Mouse (Mus musculus): ENCODE measurements around the gene Arhgef3. TPM values are rescaled to one million over a fixed set of nuclear protein-coding genes. Genes with fewer than 3 reads are reported as not detected.

Arhgef3 gene
- polyA plus RNA-seq, 1 experiment from 2014 or later, result 6.6 TPM

DNA sequence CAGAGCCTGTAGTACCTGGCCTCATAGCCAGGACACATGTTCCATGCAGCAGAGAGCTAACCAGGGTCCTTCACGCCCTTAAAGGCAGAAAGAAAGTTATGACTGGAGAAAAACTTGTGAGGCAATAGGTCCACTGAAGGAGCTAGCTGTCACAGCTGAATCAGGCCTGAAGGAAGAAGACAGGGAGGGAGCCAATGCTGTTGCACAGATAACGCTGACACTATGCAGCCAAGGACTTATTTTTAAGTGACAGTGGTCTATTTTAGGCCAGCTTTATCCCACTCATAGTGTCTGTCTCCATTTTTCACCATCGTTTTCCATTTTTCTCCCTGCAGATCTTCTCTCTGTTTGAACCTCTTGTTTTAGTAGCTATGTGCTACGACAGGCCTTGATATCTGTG, 207.3 kb downstream of the Arhgef3 start:
- ATAC-seq (ENCODE audit: insufficient read depth), result no peak
- 59% methylated on average over 4 of the region's 4 CpGs for WGBS (ENCODE audit: insufficient replicate concordance)
- Histone ChIP-seq H3K9me3 (replicated peaks) (no peaks in the 10 kb centered on the region), H3K4me3 (replicated peaks) (no peak overlapping the region), H3K4me2 (no peak overlapping the region), H3K36me3 (replicated peaks) (no peaks in the 10 kb centered on the region), H3K9ac (no peak overlapping the region), H3K4me1 (replicated peaks) (no peaks in the 10 kb centered on the region), H3K27me3 (no peaks in the 10 kb centered on the region), H3K27ac (replicated peaks) (no peak overlapping the region)

DNA sequence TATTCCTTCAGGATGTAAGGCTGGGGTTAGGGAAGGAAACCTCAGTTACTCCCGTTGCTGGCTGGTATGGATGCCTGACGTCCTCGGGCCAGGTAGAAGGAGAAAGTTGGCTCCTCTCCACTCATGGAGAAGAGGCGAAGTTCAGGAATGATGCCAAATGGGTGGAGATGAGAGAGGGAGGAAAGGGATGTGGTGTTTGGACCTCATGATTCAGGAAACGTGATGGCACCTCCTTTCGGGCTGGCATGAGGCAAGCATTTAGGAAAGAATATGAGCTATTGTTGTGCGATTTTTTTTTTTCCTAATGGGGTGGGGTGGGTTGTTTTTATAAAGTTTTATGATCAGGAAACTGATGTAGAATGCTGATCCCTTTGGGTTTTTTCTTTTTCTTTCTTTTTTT, 210.0 kb downstream of the Arhgef3 start:
- no peak overlapping the region for H3K9ac ChIP-seq
- no peak for ATAC-seq (ENCODE audit: insufficient read depth)
- H3K9me3 ChIP-seq (replicated peaks), result no peaks in the 10 kb centered on the region
- no peaks in the 10 kb centered on the region for H3K4me1 ChIP-seq (replicated peaks)
- 57% methylated on average over 7 of the region's 7 CpGs for WGBS (ENCODE audit: insufficient replicate concordance)
- no peak overlapping the region for H3K4me3 ChIP-seq (replicated peaks)
- no peaks in the 10 kb centered on the region for H3K27me3 ChIP-seq
- no peak overlapping the region for H3K27ac ChIP-seq (replicated peaks)
- no peaks in the 10 kb centered on the region for H3K36me3 ChIP-seq (replicated peaks)
- H3K4me2 ChIP-seq, result no peak overlapping the region

DNA sequence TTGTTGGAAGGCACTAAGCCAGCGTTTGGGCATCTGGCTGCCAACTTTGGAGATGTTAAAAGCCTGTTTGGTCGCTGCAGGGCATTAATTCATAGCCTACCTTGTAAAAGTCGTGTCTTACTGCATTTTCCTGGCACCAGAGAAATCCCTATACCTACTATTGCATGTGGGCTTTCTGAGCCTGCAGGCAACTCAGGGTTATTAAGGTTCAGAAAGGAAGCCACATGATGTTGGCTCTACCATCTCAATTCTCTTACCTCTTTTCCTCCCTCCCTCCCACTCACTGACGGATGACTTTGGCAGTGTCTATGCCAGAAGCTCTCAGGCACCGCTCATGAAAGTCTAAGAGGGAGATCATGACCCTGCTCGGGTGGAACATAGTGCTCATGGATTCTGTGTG, 210.8 kb downstream of the Arhgef3 start:
- Histone ChIP-seq H3K9me3 (replicated peaks) (no peaks in the 10 kb centered on the region), H3K9ac (no peak overlapping the region), H3K4me2 (no peak overlapping the region), H3K36me3 (replicated peaks) (no peaks in the 10 kb centered on the region), H3K27me3 (no peaks in the 10 kb centered on the region), H3K27ac (replicated peaks) (no peak overlapping the region), H3K4me1 (replicated peaks) (no peaks in the 10 kb centered on the region), H3K4me3 (replicated peaks) (no peak overlapping the region)
- 59% methylated on average over 6 of the region's 6 CpGs for WGBS (ENCODE audit: insufficient replicate concordance)
- ATAC-seq (ENCODE audit: insufficient read depth), result no peak

DNA sequence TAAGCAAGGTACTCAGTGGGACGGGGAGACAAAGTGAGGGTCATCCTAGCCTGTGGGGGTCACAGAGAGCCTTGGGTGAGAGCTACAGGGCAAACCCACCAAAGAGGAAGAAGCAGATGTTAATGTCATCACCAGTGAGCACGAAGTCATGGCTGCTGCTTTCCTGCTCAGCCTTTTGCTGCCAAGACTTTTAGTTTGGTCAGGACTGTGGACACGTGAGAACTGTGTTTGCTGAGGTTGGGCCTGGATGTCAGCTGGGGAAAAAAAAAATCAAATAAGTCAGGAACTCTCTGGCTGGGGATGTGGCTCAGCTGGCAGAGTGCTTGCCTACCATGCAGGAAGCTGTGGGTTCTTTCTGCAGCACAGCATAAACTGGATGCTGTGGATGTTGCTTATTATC, 213.2 kb downstream of the Arhgef3 start:
- no peak overlapping the region for H3K27ac ChIP-seq (replicated peaks)
- no peaks in the 10 kb centered on the region for H3K27me3 ChIP-seq
- ATAC-seq (ENCODE audit: insufficient read depth), result no peak
- no peak overlapping the region for H3K4me3 ChIP-seq (replicated peaks)
- H3K9ac ChIP-seq, result no peak overlapping the region
- no peaks in the 10 kb centered on the region for H3K4me1 ChIP-seq (replicated peaks)
- no peaks in the 10 kb centered on the region for H3K36me3 ChIP-seq (replicated peaks)
- no peaks in the 10 kb centered on the region for H3K9me3 ChIP-seq (replicated peaks)
- H3K4me2 ChIP-seq, result no peak overlapping the region
- WGBS (ENCODE audit: insufficient replicate concordance), result 28% methylated on average over 3 of the region's 3 CpGs

DNA sequence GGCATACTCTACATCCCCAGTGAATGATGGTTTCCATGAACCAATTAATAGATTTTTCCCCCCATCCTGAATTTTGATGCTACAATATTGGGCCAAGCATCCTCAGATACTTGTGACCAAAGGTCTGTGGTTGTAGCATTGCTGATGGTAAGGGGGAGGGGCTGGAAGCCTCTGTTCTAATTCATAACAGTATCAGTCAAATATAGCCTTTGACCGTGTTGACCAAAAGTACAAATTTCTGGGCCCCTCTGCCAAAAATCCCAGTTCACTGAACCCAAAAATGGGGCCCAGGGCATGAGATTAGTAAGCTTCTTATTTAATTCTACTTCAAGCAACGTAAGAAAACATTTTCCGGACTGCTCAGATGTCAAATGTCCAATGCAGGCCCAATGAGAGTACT, 214.3 kb downstream of the Arhgef3 start:
- 66% methylated on average over 3 of the region's 3 CpGs for WGBS (ENCODE audit: insufficient replicate concordance)
- no peaks in the 10 kb centered on the region for H3K4me1 ChIP-seq (replicated peaks)
- no peak overlapping the region for H3K9ac ChIP-seq
- H3K36me3 ChIP-seq (replicated peaks), result no peaks in the 10 kb centered on the region
- no peak overlapping the region for H3K4me2 ChIP-seq
- no peaks in the 10 kb centered on the region for H3K27me3 ChIP-seq
- ATAC-seq (ENCODE audit: insufficient read depth), result no peak
- H3K4me3 ChIP-seq (replicated peaks), result no peak overlapping the region
- no peaks in the 10 kb centered on the region for H3K9me3 ChIP-seq (replicated peaks)
- no peak overlapping the region for H3K27ac ChIP-seq (replicated peaks)

DNA sequence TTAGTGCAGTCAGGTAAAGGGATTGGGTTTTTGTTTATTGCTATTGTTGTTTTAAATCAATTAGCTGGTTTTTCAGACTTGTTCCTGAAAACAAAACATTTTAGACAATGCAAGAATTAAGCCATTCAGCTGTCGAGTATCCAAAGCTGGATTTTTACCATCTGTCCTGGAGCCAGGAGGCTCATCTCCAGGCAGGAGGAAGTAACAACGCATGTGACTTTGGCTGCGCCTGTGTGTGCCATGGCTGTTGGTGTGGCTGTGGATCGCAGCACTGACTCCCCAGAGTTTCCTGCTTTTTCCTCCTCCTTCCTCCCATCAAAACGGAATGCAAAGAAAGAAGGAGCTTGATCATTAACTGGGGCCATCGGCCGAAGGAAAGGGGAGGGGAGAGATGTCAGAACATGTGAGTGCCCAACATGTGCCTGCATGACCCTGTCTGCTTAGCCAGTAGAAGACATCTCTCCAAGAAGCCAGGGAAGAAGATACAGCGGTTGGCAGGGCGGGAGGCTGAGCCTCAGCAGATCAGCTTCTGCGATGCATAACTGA, 216.9 kb downstream of the Arhgef3 start:
- no peaks in the 10 kb centered on the region for H3K36me3 ChIP-seq (replicated peaks)
- no peak overlapping the region for H3K9ac ChIP-seq
- H3K4me1 ChIP-seq (replicated peaks), result peaks cover 14% of the 10 kb centered on the region
- no peak overlapping the region for H3K27ac ChIP-seq (replicated peaks)
- H3K4me3 ChIP-seq (replicated peaks), result no peak overlapping the region
- 61% methylated on average over 10 of the region's 10 CpGs for WGBS (ENCODE audit: insufficient replicate concordance)
- ATAC-seq (ENCODE audit: insufficient read depth), result no peak
- peaks cover 17% of the 10 kb centered on the region for H3K27me3 ChIP-seq
- no peaks in the 10 kb centered on the region for H3K9me3 ChIP-seq (replicated peaks)
- no peak overlapping the region for H3K4me2 ChIP-seq

DNA sequence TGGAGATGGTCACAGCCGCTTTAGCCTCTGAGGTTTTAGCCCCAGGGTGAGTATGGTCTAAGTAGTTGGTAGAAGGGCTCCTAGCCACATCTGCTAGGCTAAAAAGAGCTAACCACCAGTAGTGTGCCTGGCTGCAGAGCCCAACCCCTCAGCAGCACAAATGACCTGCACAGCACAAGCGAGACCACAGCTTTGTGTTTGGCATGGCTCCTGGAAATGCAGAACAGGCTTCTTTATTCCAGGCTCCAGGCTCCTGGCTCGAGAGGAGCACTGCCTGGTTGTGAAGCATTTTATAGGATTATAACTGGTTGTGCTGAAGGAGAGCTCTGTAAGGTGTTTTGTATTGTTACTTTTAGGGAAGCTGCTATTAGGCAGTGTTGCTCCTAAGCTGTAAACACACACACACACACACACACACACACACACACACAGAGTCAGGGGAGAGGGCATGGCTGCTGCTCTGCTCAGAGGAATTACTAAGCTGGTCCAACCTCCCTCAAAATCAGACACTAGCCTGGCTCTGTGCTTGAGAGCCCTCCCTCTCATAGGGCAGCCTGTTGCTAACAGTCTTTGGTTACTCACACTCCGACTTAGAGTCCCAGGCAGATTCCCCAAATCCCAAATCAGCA, 217.8 kb downstream of the Arhgef3 start:
- H3K27me3 ChIP-seq, result peaks cover 22% of the 10 kb centered on the region
- no peak overlapping the region for H3K4me3 ChIP-seq (replicated peaks)
- ATAC-seq (ENCODE audit: insufficient read depth), result no peak
- H3K4me2 ChIP-seq, result no peak overlapping the region
- peaks cover 23% of the 10 kb centered on the region for H3K4me1 ChIP-seq (replicated peaks)
- no peak overlapping the region for H3K27ac ChIP-seq (replicated peaks)
- H3K9ac ChIP-seq, result no peak overlapping the region
- H3K9me3 ChIP-seq (replicated peaks), result no peaks in the 10 kb centered on the region
- 49% methylated on average over 4 of the region's 4 CpGs for WGBS (ENCODE audit: insufficient replicate concordance)
- no peaks in the 10 kb centered on the region for H3K36me3 ChIP-seq (replicated peaks)

DNA sequence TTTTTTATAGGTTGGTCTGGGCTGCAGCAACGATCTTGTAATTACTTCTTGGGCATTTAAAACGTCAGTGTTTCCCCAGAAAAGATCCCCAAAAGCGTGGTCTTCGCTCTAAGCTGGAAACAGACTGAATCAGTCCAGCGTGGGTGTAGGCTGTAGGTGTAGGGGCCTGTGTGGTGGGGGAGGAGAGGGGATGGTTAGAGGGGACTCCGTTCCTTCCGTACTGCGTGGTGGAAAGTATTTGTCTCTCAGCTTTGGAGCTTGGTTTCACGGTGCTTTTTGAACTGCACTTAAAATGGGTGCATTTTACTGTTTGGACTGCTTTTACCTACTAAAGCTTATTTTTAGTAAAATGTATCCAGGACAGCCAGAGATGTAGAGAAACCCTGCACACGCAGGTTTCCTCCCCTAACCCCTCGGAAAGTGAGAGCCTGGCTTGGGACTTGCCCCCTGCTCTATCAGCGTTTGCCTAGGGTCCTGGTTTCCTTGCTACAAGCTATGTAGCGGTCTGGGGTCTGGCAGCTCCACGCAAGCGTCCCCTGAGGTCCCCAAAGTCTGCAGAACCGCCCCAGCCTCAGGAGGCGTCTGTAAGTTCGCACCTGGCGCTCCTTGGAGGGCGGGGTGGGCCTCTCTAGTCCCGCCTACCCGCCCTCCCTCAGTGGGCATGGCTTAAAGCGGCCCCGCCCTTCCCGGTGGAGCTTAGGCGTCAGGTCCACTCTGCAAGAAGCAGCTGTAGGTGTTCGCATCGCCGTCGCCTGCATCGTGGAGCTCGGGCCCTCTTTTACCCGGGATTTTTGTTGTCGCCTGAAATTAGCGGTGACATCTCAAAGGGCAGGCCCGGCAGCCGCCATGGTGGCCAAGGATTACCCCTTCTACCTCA, 220.9 kb downstream of the Arhgef3 start:
- Histone ChIP-seq H3K27me3 (peaks cover 24% of the 10 kb centered on the region), H3K4me2 (peak overlapping the region; percentile 82), H3K4me1 (replicated peaks) (peaks cover 25% of the 10 kb centered on the region), H3K27ac (replicated peaks) (peak overlapping the region; percentile 51; the same call in 1 of the 2 replicates), H3K9me3 (replicated peaks) (no peaks in the 10 kb centered on the region), H3K36me3 (replicated peaks) (no peaks in the 10 kb centered on the region), H3K9ac (peak overlapping the region; percentile 58), H3K4me3 (replicated peaks) (peak overlapping the region; percentile 62)
- ATAC-seq (ENCODE audit: insufficient read depth), result peak; percentile 88
- 2% methylated on average over 37 of the region's 37 CpGs for WGBS (ENCODE audit: insufficient replicate concordance)

DNA sequence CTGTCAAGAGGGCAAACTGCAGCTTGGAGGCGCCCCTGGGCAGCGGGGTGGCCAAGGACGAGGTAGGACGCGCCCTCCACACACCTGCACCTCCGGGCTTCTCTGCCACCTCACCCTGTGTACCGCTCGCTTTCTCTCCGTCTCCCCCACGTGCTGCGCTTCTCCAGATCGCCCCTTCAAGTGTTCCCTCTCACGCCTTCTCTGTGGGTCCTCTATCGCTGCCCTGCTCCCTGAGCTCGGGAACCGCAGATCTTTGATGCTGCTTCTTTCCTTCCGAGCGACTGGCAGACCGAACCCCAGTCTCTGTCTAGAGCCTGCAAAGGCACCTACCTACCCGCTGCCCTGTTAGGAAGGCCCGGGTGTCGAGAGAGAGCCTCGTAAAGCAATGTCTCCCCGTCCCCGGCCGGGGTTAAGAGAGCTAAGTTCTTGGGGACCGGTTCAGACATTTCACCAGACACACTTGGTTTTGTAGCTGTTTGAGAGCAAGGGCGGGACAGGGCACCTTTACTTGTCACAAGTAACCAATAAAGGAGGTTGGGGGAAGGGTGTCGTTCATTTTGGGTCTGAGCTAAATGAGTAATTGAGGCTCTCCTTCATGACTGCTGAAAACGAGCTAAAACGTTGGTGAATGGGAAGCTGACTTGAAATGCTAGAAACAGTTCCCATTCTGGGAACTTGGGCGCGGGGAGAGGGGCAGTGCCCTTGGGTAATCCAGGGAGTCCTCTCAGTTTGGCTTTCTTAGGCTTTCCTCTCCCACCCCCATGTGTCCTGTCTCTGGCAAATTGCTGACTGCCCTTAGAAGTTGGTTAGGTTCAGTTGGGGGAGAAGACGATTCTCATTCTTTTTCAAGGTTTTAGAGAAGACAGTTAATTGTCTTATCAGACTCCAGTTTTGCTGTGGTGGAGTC, 221.8 kb downstream of the Arhgef3 start:
- peaks cover 29% of the 10 kb centered on the region for H3K4me1 ChIP-seq (replicated peaks)
- peak overlapping the region; percentile 58 for H3K9ac ChIP-seq
- H3K4me2 ChIP-seq, result peak overlapping the region; percentile 82
- peak overlapping the region; percentile 51; the same call in 1 of the 2 replicates for H3K27ac ChIP-seq (replicated peaks)
- peak overlapping the region; percentile 62 for H3K4me3 ChIP-seq (replicated peaks)
- H3K9me3 ChIP-seq (replicated peaks), result no peaks in the 10 kb centered on the region
- no peaks in the 10 kb centered on the region for H3K36me3 ChIP-seq (replicated peaks)
- peaks cover 24% of the 10 kb centered on the region for H3K27me3 ChIP-seq
- peak; percentile 51 for ATAC-seq (ENCODE audit: insufficient read depth)
- 2% methylated on average over 34 of the region's 34 CpGs for WGBS (ENCODE audit: insufficient replicate concordance)

DNA sequence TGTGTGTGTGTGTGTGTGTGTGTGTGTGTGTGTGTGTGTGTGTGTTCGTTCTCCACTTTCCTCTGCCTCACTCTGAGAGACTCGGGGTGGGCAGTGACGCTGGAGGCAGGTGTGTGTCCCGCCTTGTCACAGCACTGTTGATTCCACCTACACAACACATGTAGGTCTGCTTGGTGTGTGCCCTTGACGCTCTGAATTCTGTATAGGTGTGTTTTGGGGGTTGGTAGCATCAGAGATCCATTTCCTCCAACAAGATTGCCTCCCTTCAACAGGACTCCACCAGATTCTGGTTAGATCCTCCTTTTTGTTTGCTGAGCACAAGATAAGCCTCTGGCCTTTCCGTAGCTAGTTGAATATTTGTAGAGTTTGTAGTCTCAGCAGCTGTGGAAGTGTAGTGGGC, 222.5 kb downstream of the Arhgef3 start:
- Histone ChIP-seq H3K4me2 (peak overlapping the region; percentile 82), H3K4me3 (replicated peaks) (peak overlapping the region; percentile 62), H3K9ac (no peak overlapping the region), H3K27me3 (peaks cover 24% of the 10 kb centered on the region), H3K9me3 (replicated peaks) (no peaks in the 10 kb centered on the region), H3K4me1 (replicated peaks) (peaks cover 35% of the 10 kb centered on the region), H3K36me3 (replicated peaks) (no peaks in the 10 kb centered on the region), H3K27ac (replicated peaks) (peak overlapping the region; percentile 38; the same call in 1 of the 2 replicates)
- WGBS (ENCODE audit: insufficient replicate concordance), result 33% methylated on average over 6 of the region's 6 CpGs
- 0 out of 2 replicates have a peak, but pooled peaks have one; percentile 5 for ATAC-seq (ENCODE audit: insufficient read depth)

All from liver, embryonic 15.5 days (tissue).